Mouse (Mus musculus) c-Kit-positive CD71-positive TER-119-positive erythroid progenitor cells, embryonic 14.5 days (primary cell): Measurements from ENCODE around the gene Ggta1.
A peak's percentile ranks its signal among the peaks of the same experiment; 100 is the strongest.

ENCODE experiments used
- DNase-seq: peaks from one replicate; pipeline ENCODE4 v3.0.0-alpha.2; 2013; ENCODE audit warnings: low spot score

Ggta1 gene

GRCm38 (mm10) chr2:35434576-35435123, 28.4 kb downstream of the Ggta1 start:
- DNase-seq: no peak

- DNase-seq: no peak
Measured at GRCm38 (mm10) chr2:35433428-35433827, 29.6 kb downstream of the Ggta1 start.

DNA sequence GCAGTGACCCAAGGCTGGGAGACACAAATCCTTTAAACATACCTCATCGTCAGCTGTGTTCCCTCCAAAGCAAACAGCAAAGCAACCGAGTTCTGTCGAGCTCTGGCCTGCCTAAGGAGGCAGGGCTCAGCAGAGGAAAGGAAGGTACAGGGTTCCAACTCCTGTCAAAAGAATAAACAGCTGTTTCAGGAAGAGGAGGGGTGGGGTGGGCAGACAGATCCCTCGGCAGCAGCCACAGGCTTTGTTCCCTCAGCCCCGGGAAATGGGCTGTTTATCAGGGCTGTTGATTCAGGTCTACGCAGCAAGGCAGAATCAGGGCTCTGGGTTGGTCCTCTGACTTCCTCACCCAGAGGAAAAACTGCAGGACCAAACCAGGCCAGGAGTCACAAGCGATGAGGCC, 30.6 kb downstream of the Ggta1 start:
- DNase-seq: no peak

GRCm38 (mm10) chr2:35432011-35432410, 31.0 kb downstream of the Ggta1 start:
- no peak for DNase-seq

- DNase-seq: no peak
Measured at GRCm38 (mm10) chr2:35430806-35431205, 32.2 kb downstream of the Ggta1 start.

- DNase-seq: no peak
Measured at GRCm38 (mm10) chr2:35428615-35429300, 34.3 kb downstream of the Ggta1 start.

GRCm38 (mm10) chr2:35427559-35427958, 35.5 kb downstream of the Ggta1 start:
- no peak for DNase-seq

DNA sequence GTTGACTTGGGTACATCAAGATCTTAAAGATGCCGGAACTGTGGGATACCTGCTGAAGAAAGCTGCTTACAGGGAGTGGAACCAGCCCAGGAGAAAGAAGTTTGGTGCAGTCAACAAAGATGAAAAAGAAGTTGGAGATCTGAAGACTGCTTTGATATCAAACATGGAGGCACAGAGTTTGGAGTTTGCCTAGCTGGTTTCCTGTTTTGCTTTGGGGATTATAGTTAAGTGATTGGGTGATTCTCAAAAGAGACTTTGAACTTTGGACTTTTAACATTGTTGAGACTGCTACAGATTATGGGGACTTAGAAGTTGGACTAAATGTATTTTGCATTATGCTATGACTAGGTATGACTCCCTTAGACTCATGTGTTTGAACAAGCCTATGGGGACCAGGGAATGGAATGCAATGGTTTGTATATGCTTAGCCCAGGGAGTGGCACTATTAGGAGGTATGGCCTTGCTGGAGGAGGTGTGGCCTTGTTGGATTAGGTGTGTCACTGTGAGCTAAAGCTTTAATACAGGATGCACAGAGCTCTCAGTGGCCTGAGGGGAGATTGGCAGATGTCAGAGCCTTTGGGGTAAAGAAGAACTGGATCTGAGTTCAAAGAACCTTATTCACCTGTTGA, 39.2 kb downstream of the Ggta1 start:
- DNase-seq: no peak

DNA sequence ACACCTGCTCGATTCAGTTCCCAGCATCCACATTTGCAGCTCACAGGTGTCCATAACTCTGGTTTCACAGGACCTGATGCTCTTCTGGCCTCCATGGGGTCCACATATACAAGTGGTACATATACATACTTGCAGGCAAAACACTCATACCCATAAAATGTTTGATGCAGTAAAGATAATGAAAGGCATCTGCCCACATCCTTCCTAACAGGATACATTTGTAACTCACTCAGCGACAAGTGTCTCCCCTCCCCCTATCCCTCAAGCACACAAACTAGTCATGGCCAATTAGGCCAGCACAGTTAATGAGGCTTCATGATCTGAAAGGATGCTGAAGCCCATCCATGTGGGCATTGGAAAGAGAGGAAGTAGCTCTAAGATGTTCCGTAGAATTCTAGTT, 40.6 kb downstream of the Ggta1 start:
- DNase-seq: no peak

DNA sequence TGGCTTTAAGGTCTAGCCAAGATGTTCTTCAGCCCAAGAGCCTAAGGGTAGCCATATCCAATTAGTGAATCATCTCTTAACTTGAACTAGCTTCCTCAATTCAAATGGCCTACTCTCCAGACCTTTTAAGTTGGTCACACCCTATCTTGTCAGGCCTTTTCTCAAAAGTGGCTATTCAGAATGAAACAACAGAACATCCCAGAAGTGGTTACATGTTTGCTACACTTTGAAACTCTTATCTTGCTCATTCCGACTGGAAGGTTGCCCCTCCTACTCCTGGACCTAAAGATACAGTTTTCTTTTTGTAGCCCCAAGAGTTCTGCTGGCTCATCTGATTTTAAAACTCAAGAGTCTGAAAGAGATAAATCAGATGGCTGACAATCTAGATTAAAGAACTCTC, 42.4 kb downstream of the Ggta1 start:
- peak; percentile 78 for DNase-seq

- DNase-seq: peak; percentile 73
Measured at GRCm38 (mm10) chr2:35419671-35420070, 43.4 kb downstream of the Ggta1 start.

GRCm38 (mm10) chr2:35419243-35419642, 43.8 kb downstream of the Ggta1 start:
- DNase-seq: peak; percentile 42

GRCm38 (mm10) chr2:35417231-35417630, 45.8 kb downstream of the Ggta1 start:
- no peak for DNase-seq

- DNase-seq: no peak
Measured at GRCm38 (mm10) chr2:35416473-35416872, 46.6 kb downstream of the Ggta1 start.

DNA sequence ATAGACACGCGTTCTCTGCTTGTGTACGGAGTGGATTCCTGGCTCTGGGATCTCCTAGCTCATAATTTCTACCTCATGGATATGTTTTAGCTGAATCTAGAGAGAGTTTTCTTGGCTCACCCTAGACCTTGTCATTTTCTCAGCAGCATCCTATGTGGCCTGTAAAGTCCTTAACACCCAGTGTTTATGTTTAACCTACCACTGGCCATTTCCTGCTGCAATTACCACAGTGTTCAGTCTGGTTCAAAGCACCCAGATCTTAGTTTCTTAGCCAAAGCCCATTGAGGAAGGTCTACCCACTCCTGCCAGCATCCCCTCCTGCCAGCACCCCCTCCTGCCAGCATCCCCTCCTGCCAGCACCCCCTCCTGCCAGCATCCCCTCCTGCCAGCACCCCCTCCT, 50.2 kb downstream of the Ggta1 start:
- no peak for DNase-seq

DNA sequence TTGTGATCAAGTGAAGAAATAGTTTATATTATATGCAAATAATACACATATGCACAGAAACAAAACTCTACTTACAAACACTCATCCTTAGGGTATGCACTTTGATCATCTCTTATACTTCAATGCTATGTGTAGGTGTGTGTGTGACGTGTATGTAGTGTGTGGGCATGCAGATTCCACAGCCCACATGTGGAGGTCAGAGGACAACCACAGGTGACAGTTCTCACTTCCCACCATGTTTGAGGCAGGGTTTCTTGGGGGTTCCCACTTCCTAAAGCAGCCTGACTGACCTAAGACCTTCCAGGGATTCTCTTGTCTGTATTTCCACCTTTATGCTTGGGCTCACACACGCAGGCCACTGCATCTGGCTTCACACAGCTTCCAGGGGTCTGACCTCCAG, 50.8 kb downstream of the Ggta1 start:
- DNase-seq: no peak

DNA sequence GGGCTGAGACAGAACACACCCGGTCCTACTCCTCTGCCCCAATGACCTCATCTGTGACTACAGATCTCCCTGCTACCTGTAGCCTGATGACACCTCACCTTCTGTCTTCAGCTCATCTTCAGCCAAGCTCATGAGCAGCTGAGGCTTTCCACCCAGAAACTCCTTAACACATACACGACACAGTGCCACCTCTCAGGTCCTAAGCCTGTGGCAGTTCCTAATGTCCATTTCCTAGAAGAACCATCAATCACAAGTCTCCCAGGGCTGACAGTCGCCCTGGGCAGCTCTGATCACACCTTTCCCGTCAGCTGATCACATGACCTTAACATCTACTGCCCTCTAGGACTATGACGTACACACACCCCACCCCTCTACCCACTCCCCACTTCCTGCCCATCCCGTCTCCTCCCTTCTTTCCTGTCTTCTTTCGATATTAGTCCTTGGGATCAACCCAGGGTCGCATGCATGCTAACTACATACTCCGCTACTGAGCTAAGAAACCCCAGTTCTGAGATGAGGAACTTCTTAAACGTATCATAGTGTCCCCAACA, 51.3 kb downstream of the Ggta1 start:
- DNase-seq: no peak

GRCm38 (mm10) chr2:35409466-35409865, 53.6 kb downstream of the Ggta1 start:
- no peak for DNase-seq

DNA sequence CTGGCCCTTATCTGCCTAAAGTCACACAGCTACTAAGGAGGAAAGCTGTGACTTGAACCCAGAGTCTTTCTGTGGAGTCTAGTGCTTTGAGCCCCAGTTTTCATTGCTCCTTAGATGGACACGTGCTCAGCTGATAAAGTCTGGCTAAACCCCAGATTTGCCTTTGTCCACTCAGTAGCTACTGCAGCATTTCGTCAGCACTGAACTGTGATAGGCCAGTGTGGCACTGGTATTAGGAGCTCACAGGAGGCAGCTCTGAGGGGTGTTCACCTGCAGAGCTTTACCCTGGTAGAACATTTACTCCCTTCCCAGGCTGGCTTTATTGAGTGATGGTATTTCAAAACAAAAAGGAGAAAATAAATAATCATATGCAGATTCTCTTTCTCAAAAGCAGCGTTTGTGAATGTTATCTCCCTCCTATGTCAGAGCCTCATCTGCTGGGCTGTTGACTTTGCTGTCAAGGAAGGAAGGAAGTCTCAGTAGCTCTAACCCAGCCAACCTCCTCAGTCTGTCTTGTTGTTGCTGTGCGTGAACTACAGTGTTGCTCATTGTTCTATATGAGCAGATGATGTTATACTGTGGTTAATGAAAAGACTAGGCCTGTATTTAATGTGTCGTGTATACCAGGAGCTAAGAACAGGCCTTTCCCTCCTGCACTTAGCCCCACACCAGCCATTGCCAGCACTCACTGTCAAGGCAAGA, 54.5 kb downstream of the Ggta1 start:
- no peak for DNase-seq

- no peak for DNase-seq
Measured at GRCm38 (mm10) chr2:35407878-35408277, 55.2 kb downstream of the Ggta1 start.

DNA sequence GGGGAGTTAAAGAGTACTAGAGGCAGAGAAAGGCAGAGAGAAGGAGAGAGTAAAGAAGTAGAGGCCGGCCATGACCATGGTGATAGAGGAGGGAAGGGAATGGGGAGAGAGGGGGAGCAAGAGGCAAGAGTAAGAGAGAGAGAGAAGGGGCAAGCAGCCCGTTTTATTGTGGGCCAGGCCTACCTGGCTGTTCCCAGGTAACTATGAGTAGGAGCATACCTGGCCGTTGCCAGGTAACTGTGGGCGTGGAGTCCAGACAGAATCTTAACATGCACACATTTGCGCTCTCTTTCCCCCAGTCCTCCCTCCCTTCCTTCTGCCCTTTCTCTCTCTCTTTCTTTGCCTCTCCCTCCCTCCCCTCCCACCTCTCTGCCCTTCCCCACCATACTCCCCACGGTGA, 55.8 kb downstream of the Ggta1 start:
- no peak for DNase-seq

- DNase-seq: no peak
Measured at GRCm38 (mm10) chr2:35406611-35407010, 56.4 kb downstream of the Ggta1 start.

- DNase-seq: no peak
Measured at GRCm38 (mm10) chr2:35402391-35402790, 60.6 kb downstream of the Ggta1 start.
